Mouse (Mus musculus) right cerebral cortex, adult 2 months (tissue): ENCODE results near the gene Ubp1.

ENCODE experiments used
- DNase-seq, 2 experiments: peaks; one replicate each; pipeline ENCODE4 v3.0.0; 2021 to 2022; ENCODE audit warnings: low spot score in 2 of 2

The Ubp1 gene

DNA sequence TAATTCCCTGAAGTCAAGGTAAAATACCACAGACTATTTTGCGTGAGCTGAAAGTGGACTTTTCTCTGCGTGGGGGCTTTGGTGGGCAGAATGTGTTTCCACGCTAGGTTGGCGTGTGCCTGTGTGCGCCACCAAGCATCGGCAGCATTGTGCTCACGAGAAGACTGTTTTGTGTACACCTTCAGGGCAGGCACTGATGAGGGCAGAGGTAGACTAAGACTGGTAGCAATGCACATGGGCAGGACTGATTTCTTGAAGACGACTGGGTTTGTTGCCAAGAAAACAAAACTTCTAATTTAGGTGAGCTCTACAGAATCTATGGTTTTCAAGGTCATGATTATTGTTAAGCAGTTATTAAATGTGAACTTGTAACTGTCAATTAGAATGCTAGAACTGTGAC lies 38.7 kb downstream of the Ubp1 start:
- DNase-seq, result no peak

- no peak for DNase-seq
These were observed 39.3 kb downstream of the Ubp1 start for GRCm38 (mm10) chr9:113970041-113970440.

DNA sequence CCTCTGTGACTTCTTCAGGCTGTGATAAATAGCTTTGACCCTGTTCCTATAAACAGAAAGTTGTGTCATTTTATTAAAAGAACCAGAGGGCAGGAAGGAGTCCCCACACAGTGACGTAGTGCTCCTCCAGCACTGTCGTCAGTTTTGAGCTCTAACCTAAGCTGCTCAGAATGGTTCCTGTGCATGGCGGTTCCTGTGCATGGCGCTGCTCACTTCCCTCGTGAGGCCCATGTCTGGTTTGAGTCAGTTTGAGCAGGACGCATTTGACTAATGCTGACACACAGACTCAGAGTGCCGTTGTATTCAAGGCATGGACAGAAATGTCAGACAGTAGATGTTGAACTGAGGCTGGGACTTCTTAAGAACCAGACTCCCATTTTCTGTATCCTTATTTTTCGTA lies 40.9 kb downstream of the Ubp1 start:
- DNase-seq, result no peak

- no peak for DNase-seq
These were observed 43.1 kb downstream of the Ubp1 start for GRCm38 (mm10) chr9:113973857-113974256.

DNA sequence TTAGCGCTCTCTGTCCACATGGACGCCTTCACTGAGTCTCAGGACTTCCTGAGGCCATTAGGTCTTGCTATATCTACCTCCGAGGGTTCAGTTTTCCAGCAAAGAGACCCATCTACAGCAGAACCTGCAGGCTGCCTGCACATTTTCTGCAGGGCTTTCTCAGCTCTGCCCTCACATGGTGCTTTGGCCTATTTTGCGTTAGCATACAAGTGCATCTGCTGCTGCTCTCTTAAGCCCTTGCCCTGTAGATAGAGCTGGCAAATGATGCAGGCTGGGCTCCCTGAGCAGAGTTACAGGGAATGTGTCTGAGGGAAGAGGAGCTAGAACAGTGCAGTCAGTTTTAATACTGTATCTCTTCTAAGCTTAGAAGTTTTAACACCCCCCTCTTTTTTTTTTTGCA lies 44.2 kb downstream of the Ubp1 start:
- no peak for DNase-seq

- DNase-seq, result no peak
These were observed 44.7 kb downstream of the Ubp1 start for GRCm38 (mm10) chr9:113975442-113975841.

- DNase-seq, result no peak
These were observed 45.5 kb downstream of the Ubp1 start for GRCm38 (mm10) chr9:113976264-113976663.

- DNase-seq, result no peak
These were observed 46.6 kb downstream of the Ubp1 start for GRCm38 (mm10) chr9:113977225-113977840.

DNA sequence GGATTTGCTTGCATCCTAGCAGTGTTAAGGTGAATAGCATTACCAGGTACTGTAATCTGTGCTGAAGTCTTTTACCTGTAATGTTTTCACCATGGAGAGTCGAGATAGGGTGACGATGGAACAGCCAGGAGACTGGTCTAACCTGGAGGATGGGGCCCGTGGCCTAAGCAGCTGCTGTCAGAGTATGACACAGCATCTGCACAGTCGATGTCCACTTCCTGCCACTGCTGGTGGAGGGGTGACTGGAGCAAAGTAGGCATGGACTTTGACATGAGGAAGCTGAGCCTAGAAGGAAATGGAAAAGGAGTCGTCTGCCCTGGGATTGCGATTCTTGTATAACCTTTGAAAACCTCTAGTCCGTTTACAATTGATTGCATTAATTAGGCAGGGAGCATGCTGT lies 47.9 kb downstream of the Ubp1 start:
- DNase-seq, result no peak

- DNase-seq, result no peak
These were observed 48.6 kb downstream of the Ubp1 start for GRCm38 (mm10) chr9:113979356-113979755.

DNA sequence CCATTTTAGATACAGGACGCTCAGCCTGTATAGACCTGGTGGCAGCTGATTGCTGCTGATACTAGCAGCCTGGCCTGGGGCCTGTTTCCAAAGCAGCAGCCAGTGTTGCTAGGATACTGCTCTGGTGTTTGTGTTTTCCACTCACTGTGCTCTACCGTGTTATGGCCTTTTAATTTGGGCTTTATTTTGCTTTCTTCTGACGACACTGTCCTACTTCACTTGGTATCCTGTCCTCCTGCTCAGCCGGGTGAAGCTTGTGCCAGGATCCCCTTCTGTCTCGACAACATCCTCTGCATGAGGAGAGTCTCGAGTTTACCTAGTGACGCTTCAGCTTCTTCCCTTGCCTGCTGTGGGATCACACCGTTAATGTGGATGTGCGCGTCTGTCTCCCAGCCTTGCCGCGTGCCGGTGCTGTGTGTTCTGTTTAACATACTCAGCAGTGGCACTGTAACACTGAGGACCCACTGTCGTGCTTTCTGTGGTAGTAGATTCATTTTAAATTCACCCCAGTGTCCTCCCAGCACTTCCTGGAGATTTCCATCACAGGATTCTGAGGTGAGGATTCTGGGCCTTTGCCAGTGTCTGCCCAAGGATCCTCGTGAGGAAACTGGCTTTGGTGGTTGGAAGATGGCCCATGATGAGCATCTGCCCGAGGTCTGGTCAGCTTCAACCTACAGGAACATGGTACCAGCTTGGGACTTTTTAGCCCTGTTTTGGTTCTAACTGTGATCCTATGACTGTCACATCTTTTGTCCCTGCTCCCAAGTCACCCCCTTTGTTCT lies 50.6 kb downstream of the Ubp1 start:
- peak in 1 of 2 experiments; percentile 54 for DNase-seq

DNA sequence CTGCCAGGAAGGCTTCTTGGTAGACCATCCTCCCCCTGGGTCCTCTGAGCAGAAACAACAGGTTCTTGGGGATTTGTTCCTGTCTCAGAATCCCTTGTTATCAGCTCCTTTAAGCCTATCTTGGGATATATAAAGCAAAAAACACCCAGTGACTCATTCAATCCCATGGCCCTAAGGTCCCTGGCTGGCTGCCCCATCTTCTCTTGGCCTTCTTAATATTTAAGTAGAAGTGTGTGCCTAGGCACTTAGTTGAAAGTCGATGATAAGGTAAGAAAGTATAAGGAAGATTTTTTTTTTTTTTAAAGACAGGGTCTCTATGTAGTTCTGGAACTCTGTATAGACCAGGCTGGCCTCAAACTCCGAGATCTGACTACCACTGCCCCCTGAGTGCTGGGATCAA lies 51.7 kb downstream of the Ubp1 start:
- DNase-seq, result no peak

- DNase-seq, result no peak
These were observed 52.3 kb downstream of the Ubp1 start for GRCm38 (mm10) chr9:113982883-113983670.

- no peak for DNase-seq
These were observed 54.3 kb downstream of the Ubp1 start for GRCm38 (mm10) chr9:113984946-113985620.

DNA sequence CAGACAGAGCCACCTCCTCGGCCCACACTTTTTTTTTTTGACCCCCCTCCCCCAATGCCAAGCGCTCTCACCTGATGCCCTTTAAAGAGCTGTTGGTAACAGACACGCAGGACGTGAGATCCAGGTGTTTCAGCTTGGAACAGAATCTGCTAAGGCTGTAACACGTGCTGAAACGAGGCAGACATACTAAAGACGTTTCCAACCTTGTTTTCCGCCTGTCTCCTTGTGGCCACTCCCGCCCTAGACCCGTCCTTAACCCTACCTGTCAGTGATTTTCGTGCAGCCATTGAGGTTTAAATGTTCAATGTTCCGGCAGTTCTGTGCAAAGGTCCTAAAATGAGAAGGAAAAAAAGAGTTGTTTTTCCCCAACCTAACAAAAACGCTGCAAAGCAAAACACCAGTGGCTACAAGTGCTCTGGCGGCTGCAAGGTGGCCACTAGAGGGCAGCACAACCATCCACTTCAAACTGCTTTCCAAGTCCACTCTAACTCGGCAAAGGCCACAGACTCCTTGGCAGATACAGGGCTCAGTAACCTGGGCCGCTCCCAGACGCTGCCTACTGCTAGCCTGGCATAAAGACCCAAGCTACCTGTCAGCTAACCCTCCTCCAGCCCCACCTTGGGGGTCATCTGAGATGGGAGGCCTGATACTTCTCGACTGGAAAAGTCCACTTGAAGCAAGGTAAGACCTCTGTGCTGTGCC lies 60.0 kb downstream of the Ubp1 start:
- DNase-seq, result peak; percentile 85 to 90

- no peak for DNase-seq
These were observed 62.1 kb downstream of the Ubp1 start for GRCm38 (mm10) chr9:113992810-113993209.

DNA sequence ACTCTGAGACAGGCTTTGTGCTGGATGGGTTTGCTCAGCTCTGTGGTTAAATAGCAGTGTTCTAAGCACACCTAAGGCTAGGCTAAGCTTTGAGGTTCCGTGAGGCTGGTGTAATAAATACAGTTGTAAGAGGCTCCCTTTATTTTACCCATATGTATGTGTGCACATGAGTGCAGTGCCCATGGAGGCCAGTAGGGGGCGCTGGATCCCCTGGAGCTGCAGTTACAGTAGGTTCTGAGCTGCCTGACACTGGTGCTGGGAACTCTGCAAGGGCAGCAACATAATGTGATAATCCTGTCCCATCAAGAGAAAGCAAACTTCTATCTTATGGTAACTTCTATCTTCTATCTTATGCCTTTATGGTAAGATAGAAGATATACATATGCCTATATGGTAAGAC lies 67.6 kb downstream of the Ubp1 start:
- DNase-seq, result no peak

DNA sequence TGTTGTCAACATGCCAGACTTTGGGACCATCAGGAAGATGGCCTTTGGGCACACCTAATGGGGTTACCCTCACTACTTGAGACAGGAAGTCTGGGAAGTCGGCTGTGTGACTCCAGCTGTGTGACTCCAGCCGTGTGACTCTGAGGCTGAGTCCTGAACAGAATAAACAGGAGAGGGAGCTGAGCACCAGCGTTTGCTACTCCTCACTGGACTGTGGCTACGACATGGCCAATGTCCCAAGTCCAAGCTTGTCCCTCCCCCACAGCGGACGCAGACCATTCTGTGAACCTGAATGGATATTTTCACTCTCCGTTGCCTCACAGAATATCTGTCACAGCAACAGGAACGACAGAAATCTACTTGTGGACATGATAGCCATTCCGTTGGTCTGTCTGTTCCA lies 76.1 kb downstream of the Ubp1 start:
- no peak for DNase-seq

GRCm38 (mm10) chr9:114007850-114008350 lies 77.2 kb downstream of the Ubp1 start:
- no peak for DNase-seq

DNA sequence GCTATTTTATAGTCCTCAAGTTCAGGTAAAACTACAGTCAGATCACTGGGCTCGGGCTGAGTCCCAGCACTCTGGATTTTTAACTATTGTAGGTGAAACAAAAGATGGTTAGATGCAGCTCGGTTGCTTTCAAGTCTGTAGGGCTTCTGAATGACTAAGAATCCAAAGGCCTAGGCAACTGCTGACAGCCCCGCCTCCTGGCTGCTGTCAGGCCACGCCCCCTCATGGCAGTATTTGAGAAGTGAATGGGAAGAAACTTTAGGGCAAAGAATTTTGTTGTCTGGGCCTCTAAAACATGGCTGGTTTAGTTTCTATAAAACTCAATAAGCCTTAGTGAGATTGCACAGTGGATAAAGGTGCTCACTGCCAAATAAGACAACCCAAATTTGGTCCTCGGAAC lies 78.8 kb downstream of the Ubp1 start:
- no peak for DNase-seq

- DNase-seq, result no peak
These were observed 80.5 kb downstream of the Ubp1 start for GRCm38 (mm10) chr9:114011203-114011602.
